Mouse (Mus musculus) G1E (cell line): ENCODE results near the gene Ms4a5.
"Not testable (repeated sequence)": the region's sequence is repeated elsewhere in the genome, so short reads cannot be mapped to it uniquely, and the experiment has no call there.

Experiments
- CTCF ChIP-seq: IDR thresholded peaks from 2 replicates; pipeline ENCODE4 v1.5.1; 2012; ENCODE audit warnings: low read depth, low read length, inconsistent platforms, mixed read lengths
- GATA1 ChIP-seq: IDR thresholded peaks from 2 replicates; pipeline ENCODE4 v1.6.1; 2012; ENCODE audit warnings: borderline replicate concordance, low read length, inconsistent platforms, mixed read lengths
- GATA2 ChIP-seq: IDR thresholded peaks from 2 replicates; pipeline ENCODE4 v1.6.1; 2012; ENCODE audit warnings: low read depth, low read length, inconsistent platforms, borderline replicate concordance
- POLR2AphosphoS5 ChIP-seq: IDR thresholded peaks from 2 replicates; pipeline ENCODE4 v1.6.1; 2012; ENCODE audit warnings: low read depth, low read length, inconsistent platforms; ENCODE audit not compliant: insufficient replicate concordance
- TAL1 ChIP-seq: conservative IDR thresholded peaks from 2 replicates; pipeline ENCODE4 v1.6.1; 2012; ENCODE audit warnings: low read depth, low read length, inconsistent platforms, mixed read lengths

DNA sequence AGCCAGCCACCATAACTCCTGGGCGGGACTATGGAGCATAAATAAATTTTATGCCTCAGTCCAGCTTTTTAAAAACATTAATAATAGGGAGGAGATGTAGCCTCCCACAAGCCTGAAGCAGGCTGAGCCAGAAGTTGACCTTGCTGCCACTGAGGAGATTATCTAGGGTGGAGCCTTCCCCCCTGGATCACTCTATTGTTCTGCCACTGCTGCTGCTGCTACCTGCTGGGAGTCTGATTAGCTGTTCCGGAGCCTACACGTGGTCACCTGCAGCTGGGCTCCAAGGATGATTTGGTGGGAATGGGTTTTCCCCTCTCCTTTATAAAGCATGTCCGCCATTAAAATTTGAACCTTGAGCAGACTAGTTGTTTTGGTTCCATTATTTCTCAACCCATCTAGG is 15.9 kb upstream of the Ms4a5 start:
- not testable (repeated sequence) for TF ChIP-seq CTCF, GATA1, TAL1, GATA2, POLR2AphosphoS5
